Mouse (Mus musculus) lung, adult 18-20 months (tissue): ENCODE measurements around the gene Mip.
"Not testable (repeated sequence)": the region's sequence is repeated elsewhere in the genome, so short reads cannot be mapped to it uniquely, and the experiment has no call there.

Experiments used
- DNase-seq, 2 experiments: peaks; one replicate each; pipeline ENCODE4 v3.0.0; 2022; ENCODE audit warnings: mixed read lengths in 2 of 2

Mip gene

GRCm38 (mm10) chr10:128211390-128212108 lies 14.1 kb upstream of the Mip start, which contains the start of gene Spryd4:
TSS of gene Spryd4 (minus strand) at chr10:128211807.
- peak; percentile 90 to 93 for DNase-seq

GRCm38 (mm10) chr10:128212148-128212547 lies 13.5 kb upstream of the Mip start:
- DNase-seq, result no peak

- peak; percentile 70 to 78 for DNase-seq
Observed at GRCm38 (mm10) chr10:128212871-128213323, 12.7 kb upstream of the Mip start.

DNA sequence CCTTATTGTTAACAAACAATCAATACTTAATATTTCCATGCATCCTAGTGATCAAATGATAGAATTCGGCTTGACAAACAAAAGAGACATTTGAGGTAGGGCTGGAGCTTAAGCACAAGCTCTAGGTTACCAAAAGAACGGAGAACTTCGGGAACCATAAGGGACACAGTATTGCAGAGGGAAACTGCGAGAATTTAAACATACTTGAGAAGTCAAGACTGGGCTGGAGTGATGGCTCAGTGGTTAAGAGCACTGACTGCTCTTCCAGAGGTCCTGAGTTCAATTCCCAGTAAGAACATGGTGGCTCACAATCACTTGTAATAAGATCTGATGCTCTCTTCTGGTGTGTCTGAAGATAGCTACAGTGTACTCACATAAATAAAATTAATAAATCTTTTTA lies 11.5 kb upstream of the Mip start:
- DNase-seq, result not testable (repeated sequence)

GRCm38 (mm10) chr10:128214981-128215380 lies 10.7 kb upstream of the Mip start:
- DNase-seq, result no peak

- no peak for DNase-seq
Observed at GRCm38 (mm10) chr10:128218387-128219117, 7.1 kb upstream of the Mip start.

DNA sequence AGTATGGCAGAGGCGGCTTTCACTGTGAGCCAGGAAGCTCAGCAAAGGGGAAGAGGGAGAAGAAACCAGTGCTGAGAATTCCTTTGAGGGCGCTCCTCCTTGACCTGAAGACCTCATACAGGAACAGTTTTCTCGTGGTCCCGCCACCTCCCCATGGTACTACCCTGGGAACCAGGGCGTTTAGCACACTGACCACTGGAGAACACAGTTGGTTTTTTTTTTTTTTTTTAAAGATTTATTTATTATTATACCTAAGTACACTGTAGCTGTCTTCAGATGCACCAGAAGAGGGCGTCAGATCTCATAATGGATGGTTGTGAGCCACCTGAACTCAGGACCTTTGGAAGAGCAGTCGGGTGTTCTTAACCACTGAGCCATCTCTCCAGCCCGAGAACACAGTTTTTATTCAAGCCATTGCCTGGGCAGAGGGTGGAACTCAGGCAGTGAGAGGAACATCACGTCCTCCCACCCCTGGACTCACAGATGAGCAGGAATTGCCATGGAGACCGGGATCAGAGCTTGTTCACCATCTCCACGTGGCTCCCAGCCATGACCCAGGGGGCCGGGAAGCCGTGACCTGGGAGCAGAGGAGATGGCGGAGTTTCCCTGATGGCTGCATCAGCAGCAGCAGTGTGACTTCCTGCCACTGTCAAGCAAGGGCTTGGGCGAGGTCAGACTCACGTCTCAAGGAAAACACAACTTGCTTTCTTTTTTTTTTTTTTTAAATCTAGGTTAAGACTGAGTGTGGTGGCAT lies 3.9 kb upstream of the Mip start:
- DNase-seq, result no peak

DNA sequence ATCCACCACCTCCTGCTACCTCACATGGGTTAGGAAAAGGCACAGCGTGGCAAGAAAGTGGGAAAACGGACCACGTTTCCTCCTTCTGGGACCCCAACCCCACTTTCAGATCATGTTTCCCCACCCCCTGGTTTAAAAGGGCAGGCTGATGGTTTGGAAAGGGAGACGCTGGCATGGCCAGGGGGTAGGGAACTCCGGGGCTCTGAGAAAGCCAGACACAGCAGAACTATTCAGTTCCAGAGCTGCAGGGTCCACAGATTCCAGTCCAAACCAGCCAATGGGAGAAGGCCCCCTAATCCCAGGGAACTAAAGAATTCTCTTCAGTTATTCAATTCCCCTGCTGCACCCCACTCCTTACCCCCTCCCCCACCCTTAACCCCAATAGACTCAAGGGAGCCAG lies 574 bp upstream of the Mip start:
- DNase-seq, result no peak

DNA sequence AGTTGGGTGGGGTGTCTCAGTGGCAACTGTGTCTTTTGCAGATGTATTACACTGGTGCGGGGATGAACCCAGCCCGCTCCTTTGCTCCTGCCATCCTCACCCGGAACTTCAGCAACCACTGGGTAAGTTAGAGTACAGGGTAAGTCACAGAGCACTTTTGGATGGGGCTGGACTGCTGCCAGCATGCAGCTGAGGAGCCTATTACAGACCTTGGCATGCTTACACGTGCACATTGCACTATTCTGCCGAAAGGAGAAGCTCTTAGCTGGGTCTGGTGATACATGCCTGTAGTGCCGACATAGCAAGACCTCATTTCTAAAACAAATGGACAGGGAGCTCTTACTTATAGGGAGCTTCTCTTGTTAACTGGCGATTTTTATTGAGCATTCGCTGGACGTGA lies 2.0 kb downstream of the Mip start:
- no peak for DNase-seq

- no peak for DNase-seq
Observed at GRCm38 (mm10) chr10:128228009-128228408, 2.4 kb downstream of the Mip start.

GRCm38 (mm10) chr10:128230582-128230981 lies 4.9 kb downstream of the Mip start:
- no peak for DNase-seq

DNA sequence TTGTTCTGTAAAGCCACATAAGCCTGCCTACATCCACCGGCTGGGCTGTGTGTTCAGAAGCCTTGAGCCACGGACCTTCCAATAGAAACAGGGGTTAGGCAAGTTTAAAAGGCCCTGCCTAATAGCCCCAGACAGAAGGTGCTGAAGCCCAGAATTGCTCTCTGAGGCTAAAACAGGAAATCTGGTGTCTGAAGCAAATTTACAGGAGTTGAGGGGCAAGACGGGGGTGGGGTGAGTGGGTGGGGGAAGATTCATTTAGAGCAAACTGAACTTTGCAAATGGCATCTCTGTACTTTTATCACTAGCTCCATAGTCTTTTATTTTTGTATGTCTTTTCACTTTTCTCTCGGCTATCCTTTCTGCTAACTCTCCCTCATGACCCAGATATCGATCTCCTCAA lies 5.5 kb downstream of the Mip start:
- no peak for DNase-seq

GRCm38 (mm10) chr10:128231697-128232419 lies 6.2 kb downstream of the Mip start, which contains the start of gene Timeless:
TSS of gene Timeless (plus strand) at chr10:128232065.
- DNase-seq, result peak; percentile 82 to 87

GRCm38 (mm10) chr10:128232420-128232985 lies 6.9 kb downstream of the Mip start:
- peak; percentile 43 to 78 for DNase-seq

- no peak for DNase-seq
Observed at GRCm38 (mm10) chr10:128236321-128236720, 10.7 kb downstream of the Mip start.

GRCm38 (mm10) chr10:128237807-128238480 lies 12.3 kb downstream of the Mip start:
- DNase-seq, result no peak

- DNase-seq, result no peak
Observed at GRCm38 (mm10) chr10:128239140-128239539, 13.5 kb downstream of the Mip start.

DNA sequence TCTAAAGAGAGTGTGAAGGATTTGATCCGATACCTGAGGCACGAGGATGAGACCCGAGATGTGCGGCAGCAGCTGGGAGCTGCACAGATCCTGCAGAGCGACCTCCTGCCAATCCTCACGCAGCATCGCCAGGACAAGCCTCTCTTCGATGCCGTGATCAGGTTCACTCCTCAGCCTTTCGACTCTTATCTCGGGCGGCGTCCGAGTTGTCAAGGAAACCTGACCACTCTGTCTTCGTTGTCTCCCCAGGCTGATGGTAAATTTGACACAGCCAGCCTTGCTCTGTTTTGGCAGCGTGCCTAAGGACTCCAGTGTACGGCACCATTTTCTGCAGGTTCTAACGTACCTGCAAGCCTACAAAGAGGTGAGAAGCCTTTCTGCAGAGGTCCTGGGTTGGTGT lies 14.5 kb downstream of the Mip start:
- DNase-seq, result no peak

DNA sequence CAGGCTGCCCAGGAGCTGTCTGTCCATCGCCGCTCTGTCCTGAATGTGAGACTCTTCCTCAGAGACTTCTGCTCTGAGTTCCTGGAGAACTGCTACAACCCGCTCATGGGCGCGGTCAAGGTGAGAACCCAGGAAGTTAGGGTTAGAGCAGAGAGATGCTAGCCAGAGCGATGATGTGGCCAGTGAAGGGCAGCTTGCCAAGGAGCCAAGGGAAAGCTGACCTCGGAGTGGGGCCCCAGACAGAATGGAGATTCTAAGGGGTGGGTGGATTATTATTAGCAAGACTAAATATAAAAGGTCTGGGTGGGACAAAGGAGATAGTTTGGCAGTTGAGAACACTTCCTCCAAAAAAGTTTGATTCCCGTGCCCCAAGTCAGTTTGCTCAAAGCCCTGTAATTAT lies 17.6 kb downstream of the Mip start:
- DNase-seq, result no peak

- no peak for DNase-seq
Observed at GRCm38 (mm10) chr10:128244121-128244520, 18.5 kb downstream of the Mip start.

GRCm38 (mm10) chr10:128247020-128247732 lies 21.5 kb downstream of the Mip start:
- peak; percentile 43 to 57 for DNase-seq
